Mouse (Mus musculus): ENCODE measurements at regions not wholly inside any gene's neighbourhood (a gene's known extent, or its start where the extent isn't known, plus 50 kb on each side); places are given as distances from the start of the nearest gene placed in this dataset.

DNA sequence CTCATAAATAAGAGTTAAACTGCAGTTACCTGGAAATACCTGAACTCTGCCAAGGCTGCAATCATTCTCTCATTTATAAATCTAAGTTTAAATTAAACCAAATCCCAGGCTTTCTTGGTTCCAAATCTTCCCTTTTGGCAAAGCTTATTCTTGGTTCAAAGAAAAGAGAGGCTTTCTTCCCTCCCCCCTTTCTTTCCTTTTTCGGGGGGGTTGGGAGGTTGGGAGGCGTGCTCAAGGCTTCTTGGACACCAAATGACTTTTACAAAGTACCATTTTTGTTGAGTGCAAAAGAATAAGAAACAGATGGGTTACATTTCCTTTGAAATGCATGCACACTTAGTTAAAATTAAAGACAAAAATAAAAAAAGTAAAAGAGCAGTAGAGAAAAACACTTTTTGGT is 105.4 kb upstream of the Mroh9 start:
- DNase-seq (ENCODE audit: low spot score) = no peak

DNA sequence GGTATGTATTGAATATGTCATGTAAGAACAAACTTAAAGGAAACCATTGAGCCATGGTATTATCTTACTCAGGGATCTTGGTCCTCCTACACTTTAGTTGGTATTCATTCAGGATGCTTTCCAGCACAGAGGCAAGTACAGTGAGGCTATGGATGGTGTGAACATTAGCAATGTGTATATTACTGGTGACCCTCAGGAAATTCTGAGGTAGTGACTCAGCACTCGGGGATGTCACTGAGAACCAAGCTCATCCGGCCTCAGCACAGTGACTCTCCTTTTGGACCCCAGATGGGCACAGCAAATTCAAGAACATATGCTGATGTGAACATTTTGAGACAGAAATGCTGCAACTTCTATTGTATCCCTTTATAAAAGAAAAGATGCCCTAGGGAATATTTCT is 96.4 kb upstream of the Mroh9 start:
- DNase-seq (ENCODE audit: low spot score) = no peak

DNA sequence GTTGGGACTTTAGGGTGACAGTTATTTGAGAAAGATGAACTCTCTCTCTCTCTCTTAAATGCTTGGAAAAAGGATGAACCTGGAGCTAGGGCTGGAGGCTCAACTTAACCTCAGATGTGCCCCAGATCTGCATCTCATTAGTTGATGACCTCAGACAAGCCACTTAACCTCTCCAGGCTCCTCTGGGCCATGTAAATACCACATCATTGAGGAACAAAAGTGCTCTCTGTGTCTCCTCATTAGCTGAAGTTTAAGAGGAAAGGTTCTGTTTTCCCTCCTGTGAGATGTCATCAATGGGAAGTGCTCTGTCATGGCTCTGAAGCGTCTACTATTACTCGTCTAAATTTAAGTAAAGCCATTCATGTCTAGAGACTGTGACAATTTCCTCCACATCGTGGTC is 91.5 kb upstream of the Mroh9 start:
- no peak for DNase-seq (ENCODE audit: low spot score)

DNA sequence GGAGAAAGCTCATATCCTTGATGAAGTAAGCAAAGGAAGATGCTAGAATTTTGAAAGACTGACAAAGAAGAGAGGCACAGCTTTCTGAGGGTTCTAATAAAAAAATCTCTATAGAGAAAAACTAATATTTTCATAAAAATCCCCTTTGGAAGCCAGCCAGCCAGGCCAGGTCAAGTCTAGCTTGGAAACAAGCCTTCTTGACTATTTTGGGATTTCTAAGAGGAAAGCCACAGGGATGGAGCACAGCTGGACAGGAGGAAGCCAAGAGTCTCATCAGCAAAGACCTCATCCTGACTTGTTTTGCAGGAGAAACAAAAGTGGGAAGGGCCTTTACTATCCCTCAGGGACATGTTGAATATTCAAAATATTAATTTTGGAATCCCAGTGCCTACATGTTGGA is 81.6 kb upstream of the Mroh9 start:
- no peak for DNase-seq (ENCODE audit: low spot score)

DNA sequence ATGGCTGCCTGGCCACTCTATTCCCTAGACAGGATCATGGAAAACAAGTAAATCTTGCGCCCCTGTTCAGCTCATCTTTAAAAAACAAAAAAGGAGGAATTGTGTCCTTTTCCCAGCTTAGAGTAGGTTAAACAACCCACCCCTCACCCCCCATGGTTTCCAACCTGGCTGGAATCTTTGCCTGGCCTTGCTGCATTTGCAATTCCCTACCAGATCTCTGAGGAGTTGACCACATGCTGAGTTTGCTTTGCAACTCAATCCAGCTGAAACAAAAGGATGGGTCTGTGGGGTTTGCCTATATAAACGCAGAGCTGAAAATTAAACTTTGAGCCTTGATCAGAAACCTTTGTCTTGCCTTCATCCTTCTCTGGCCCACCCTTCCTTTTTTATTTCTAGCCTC is 78.2 kb upstream of the Mroh9 start:
- DNase-seq (ENCODE audit: low spot score) = no peak

DNA sequence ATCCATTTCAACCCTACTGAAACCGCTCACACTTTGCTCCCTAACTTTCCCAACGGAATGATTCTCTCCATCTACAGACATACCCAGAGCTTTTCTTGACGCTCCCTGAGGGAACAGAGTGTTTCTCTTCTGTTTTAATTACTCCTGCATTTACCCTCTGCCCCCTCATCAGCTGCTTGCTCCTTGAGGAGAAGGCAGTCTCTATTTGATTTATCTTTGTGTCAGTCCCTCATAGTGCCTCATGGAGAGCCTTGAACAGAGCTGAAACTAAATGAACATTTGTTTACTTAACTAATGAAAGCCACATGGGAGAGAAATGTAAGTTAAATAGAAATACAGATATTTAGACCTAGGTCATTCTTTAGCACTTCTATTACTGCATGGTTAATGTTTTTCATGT is 74.4 kb upstream of the Mroh9 start:
- DNase-seq (ENCODE audit: low spot score) = no peak

DNA sequence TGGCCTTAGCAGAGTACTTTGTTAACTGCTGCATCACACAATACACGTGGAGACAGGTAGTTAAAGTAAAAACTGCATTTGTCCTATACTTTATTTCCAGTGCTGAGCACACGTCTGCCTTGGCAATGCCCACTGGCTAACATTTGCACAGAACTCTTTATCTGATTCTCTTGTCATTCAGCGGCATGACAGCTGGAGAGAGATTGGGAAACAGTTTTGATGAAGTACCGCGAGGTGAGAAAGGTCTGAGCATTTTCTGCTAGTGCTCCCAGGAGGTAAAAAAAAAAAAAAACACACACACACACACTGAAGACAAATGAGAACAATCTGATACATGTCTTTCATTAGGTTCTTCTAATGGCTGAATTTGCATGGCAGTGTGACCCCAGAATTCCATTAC is 73.0 kb upstream of the Mroh9 start:
- no peak for DNase-seq (ENCODE audit: low spot score)

DNA sequence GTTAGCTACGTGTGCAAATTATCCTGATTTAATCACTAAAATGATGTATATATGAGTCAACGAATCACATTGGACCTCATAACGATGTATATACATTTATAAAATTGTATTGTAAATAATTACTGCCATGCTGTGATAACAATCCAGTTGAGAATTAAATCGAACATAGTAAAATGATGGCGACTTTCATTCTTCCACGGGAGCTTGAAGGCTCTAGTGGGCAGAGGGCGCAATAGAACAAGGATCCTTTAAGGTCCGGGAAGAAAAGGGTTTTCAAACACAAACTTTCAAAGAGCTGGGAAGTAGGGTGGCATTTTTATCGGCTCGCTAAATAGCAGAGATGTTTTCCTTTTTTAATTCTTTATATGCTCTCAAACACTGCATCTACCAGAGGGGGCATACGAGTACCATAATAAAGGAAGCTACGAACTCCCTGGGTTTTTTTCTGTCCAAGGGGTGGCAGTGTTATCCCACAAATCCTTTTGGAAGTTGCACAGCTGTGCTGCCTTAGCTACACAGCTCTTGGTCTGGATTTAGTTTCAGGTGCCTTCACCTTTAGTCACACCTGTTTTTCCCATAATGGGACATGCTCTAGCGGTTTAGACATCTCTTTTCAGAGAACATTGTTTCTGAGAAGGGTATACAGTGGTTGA is 64.9 kb upstream of the Mroh9 start:
- DNase-seq (ENCODE audit: low spot score) = peak; percentile 29

DNA sequence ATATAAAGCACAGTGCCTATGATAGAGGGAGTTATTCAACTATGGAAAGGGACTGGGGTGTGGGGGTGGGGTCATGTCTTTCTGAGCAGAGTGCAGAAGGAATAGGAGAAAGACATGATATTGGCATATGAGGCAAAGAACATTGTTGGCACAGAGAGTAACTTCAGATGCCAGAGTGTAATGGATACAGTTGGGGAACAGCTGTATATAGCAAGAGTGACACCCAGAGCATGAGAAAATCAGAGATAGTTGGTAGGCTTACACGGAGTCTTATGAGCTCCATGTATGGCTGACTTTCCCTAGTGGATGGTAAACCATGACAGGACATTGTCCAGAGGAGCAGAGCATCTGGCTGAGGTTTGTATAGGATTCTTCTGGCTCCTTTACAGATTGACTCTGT is 61.2 kb upstream of the Mroh9 start:
- no peak for DNase-seq (ENCODE audit: low spot score)

DNA sequence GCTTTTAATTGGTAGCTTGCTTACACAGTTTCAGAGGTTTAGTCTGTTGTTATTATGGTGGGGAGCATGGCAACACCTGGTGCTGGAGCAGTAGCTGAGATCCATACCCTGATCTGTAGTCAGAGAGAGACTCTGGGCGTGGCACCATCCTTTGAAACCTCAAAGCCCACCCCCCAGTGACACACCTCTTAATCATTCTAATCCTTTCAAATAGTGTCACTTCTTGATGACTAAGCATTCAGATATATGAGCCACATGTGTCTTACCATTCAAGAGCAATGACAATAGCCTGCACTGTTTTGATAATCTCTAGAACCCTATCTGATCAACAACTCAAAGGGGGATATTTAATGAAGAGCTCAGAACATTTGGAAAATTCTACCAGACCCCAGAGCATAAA is 57.6 kb upstream of the Mroh9 start:
- DNase-seq (ENCODE audit: low spot score) = no peak

DNA sequence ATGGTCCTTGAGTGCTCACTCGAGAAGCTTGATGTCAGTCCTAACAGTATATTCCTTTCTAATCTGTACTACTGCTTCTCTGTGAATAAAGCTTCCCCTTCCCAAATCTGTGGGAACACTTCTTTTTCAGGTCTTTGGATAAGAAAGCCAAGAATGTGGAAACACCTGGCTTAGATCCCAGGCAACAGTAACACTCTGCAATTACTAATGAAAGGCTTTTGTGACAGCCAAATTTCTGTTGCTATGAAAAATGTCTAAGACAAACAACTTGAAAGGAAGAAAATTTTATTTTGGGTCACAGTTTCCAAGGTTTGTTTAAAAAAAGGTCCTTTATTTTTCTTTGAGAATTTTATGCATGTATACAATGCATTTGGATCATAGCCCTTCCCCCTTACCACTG is 56.0 kb upstream of the Mroh9 start:
- no peak for DNase-seq (ENCODE audit: low spot score)

DNA sequence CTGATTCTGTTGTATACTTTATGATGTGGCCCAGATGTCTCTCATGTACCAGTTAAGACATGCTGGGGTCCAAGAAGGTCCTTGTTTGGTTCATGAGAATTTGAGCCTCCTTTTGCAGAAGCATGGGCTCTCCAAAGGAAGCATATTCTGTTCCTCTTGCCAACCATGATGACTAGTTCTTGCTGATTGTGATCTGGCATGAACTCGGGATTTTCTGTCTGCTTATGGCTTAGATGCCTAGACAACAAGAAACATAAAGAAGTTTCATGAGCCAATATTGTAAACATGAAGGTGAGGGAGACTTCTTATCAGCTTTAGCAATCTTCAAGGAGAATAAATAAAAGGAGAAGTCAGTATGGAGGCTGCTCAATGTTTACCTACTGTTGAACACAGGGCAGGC is 52.7 kb upstream of the Mroh9 start:
- DNase-seq (ENCODE audit: low spot score) = no peak

Data from urinary bladder, postnatal 25 days (tissue).